In genomic region chr13:41760484-41760883, GRCm38 (mm10) we compare ENCODE assay signal across 12 mouse cellular contexts.
DNase-seq lines count a peak whose midpoint lies in the region; ATAC-seq and TF ChIP-seq lines count a peak whose summit lies in the region.
"Had no signal": no experiment of that assay in that cellular context is flagged by ENCODE, and none has a peak within 500 bp of the region (broad histone marks: within the 10 kb centered on the region; RNA-seq: fewer than 3 reads in every experiment).

No protein-coding gene starts in this region.

- no peak for DNase-seq in forebrain, embryonic 10.5 days (ENCODE audit: extremely low spot score, low spot score)
- peak; percentile 65 for DNase-seq in CH12.LX (ENCODE audit: extremely low read depth)
- DNase-seq in cerebellum, adult 9-10 months = peak; percentile 35
- DNase-seq in gastrocnemius, postnatal 25 days = peak; percentile 69
- DNase-seq in natural killer cell, adult 2 months (ENCODE audit: low spot score in 2 of 2) = no peak
- no peak for DNase-seq in lung, postnatal 0 days (ENCODE audit: low spot score)
- no peak for DNase-seq in right cerebral cortex, postnatal 14 days
- DNase-seq: kidney, adult 18-20 months; lung, adult 18-20 months had no signal

- ATAC-seq in forebrain, embryonic 13.5 days = no peak
- ATAC-seq in lung, postnatal 0 days = no peak

- in situ Hi-C loops in CH12.LX (cut with MboI; ENCODE audit: low pct_ligation_motif_present, low pct_unique_long_range_greater_than_20kb, low sequenced_read_pairs) = loop anchor here (10.0 kb wide), 1 partner anchor 124 kb away; no protein-coding TSS in a partner anchor

- H3K9me3 ChIP-seq in forebrain, embryonic 10.5 days = no peaks in the 10 kb centered on the region
- H3K9me3 ChIP-seq in forebrain, embryonic 13.5 days (replicated peaks) = 0 out of 2 replicates have a peak, but pooled peaks cover 4% of the 10 kb centered on the region
- H3K9me3 ChIP-seq in CH12.LX (replicated peaks; ENCODE audit: low read length) = no peaks in the 10 kb centered on the region
- H3K9me3 ChIP-seq in lung, postnatal 0 days (ENCODE audit: low read length) = no peaks in the 10 kb centered on the region
- H3K9me3 ChIP-seq: hindbrain, embryonic 15.5 days; limb, embryonic 12.5 days had no signal

- no peak for TF ChIP-seq CTCF in CH12.LX (conservative IDR thresholded peaks at IDR 0.05 in 1 of 2, IDR thresholded peaks at IDR 0.05 in 1 of 2; ENCODE audit: low read depth in 2 of 2, low read length in 2 of 2)
- TF ChIP-seq CTCF in lung, postnatal 0 days (IDR thresholded peaks at IDR 0.05) = no peak

- no peak for TF ChIP-seq RAD21 in CH12.LX (IDR thresholded peaks at IDR 0.05; ENCODE audit: low read depth, low read length)

- H3K4me2 ChIP-seq in forebrain, embryonic 13.5 days = no peak overlapping the region
- peak overlapping the region; percentile 7 for H3K4me2 ChIP-seq in CH12.LX (ENCODE audit: insufficient read depth, low read depth, poor library complexity, severe bottlenecking)
- no peak overlapping the region for H3K4me2 ChIP-seq in lung, postnatal 0 days (replicated peaks; ENCODE audit: low read depth, low read length)
- H3K4me2 ChIP-seq: hindbrain, embryonic 15.5 days; limb, embryonic 12.5 days had no signal

- no peaks in the 10 kb centered on the region for H3K36me3 ChIP-seq in forebrain, embryonic 10.5 days (replicated peaks)
- H3K36me3 ChIP-seq in forebrain, embryonic 13.5 days (ENCODE audit: poor library complexity, severe bottlenecking) = no peaks in the 10 kb centered on the region
- no peaks in the 10 kb centered on the region for H3K36me3 ChIP-seq in CH12.LX (replicated peaks in 1 of 2; ENCODE audit: control insufficient read depth in 1 of 2, insufficient read depth in 1 of 2, low read length in 1 of 2)
- H3K36me3 ChIP-seq in lung, postnatal 0 days (ENCODE audit: insufficient read depth, low read length) = no peaks in the 10 kb centered on the region
- H3K36me3 ChIP-seq: hindbrain, embryonic 15.5 days; limb, embryonic 12.5 days had no signal

- peak; percentile 85 for TF ChIP-seq EP300 in CH12.LX (IDR thresholded peaks at IDR 0.05; ENCODE audit: low read length)
- no peak for TF ChIP-seq EP300 in lung, postnatal 0 days (IDR thresholded peaks at IDR 0.05)

- no peak overlapping the region for H3K4me3 ChIP-seq in forebrain, embryonic 10.5 days
- no peak overlapping the region for H3K4me3 ChIP-seq in forebrain, embryonic 13.5 days
- H3K4me3 ChIP-seq in CH12.LX (replicated peaks in 1 of 3; ENCODE audit: low read depth in 2 of 3, low read length in 2 of 3, poor library complexity in 1 of 3) = no peak overlapping the region
- H3K4me3 ChIP-seq in lung, postnatal 0 days (ENCODE audit: low read depth, low read length) = no peak overlapping the region
- H3K4me3 ChIP-seq: hindbrain, embryonic 15.5 days; limb, embryonic 12.5 days had no signal

- WGBS in forebrain, embryonic 10.5 days = 39% methylated on average over 10 of the region's 10 CpGs
- WGBS in forebrain, embryonic 13.5 days = 27% methylated on average over 10 of the region's 10 CpGs
- WGBS in lung, postnatal 0 days = 54% methylated on average over 10 of the region's 10 CpGs

- H3K27me3 ChIP-seq in forebrain, embryonic 10.5 days (ENCODE audit: poor library complexity, severe bottlenecking) = peaks cover 8% of the 10 kb centered on the region
- no peaks in the 10 kb centered on the region for H3K27me3 ChIP-seq in forebrain, embryonic 13.5 days
- H3K27me3 ChIP-seq in CH12.LX (replicated peaks) = no peaks in the 10 kb centered on the region
- H3K27me3 ChIP-seq in lung, postnatal 0 days (replicated peaks; ENCODE audit: insufficient read depth, low read length) = no peaks in the 10 kb centered on the region
- H3K27me3 ChIP-seq: hindbrain, embryonic 15.5 days; limb, embryonic 12.5 days had no signal

- H3K27ac ChIP-seq in forebrain, embryonic 10.5 days = 0 out of 2 replicates have a peak overlapping the region, but pooled peaks have one; percentile 44
- no peak overlapping the region for H3K27ac ChIP-seq in forebrain, embryonic 13.5 days
- H3K27ac ChIP-seq in CH12.LX (ENCODE audit: insufficient read depth, low read depth) = no peak overlapping the region; the same call in 1 of the 2 replicates
- no peak overlapping the region for H3K27ac ChIP-seq in lung, postnatal 0 days (ENCODE audit: low read length)
- H3K27ac ChIP-seq: hindbrain, embryonic 15.5 days; limb, embryonic 12.5 days had no signal

- dilution Hi-C loops in CH12.LX (cut with MboI; ENCODE audit: extremely low pct_ligation_motif_present, extremely low pct_unique_long_range_greater_than_20kb, low sequenced_read_pairs) = no loop called here

- no peak overlapping the region for H3K9ac ChIP-seq in forebrain, embryonic 13.5 days
- H3K9ac ChIP-seq in CH12.LX (ENCODE audit: insufficient read depth, low read depth) = no peak overlapping the region
- H3K9ac ChIP-seq in lung, postnatal 0 days (replicated peaks; ENCODE audit: low read depth) = no peak overlapping the region
- H3K9ac ChIP-seq: hindbrain, embryonic 15.5 days; limb, embryonic 12.5 days had no signal

- TF ChIP-seq POLR2A in CH12.LX (IDR thresholded peaks at IDR 0.05; ENCODE audit: low read depth, low read length) = no peak

- no peaks in the 10 kb centered on the region for H3K79me2 ChIP-seq in CH12.LX (replicated peaks; ENCODE audit: control insufficient read depth, extremely low read depth, insufficient read depth, poor library complexity, severe bottlenecking)

- H3K4me1 ChIP-seq in forebrain, embryonic 10.5 days = peaks cover 21% of the 10 kb centered on the region
- peaks cover 24% of the 10 kb centered on the region for H3K4me1 ChIP-seq in forebrain, embryonic 13.5 days
- H3K4me1 ChIP-seq in CH12.LX (ENCODE audit: control insufficient read depth in 1 of 2, insufficient read depth in 2 of 2) = peaks cover 18 to 47% of the 10 kb centered on the region in 2 experiments
- no peaks in the 10 kb centered on the region for H3K4me1 ChIP-seq in lung, postnatal 0 days (ENCODE audit: insufficient read depth, low read depth, low read length)

TF ChIP-seq in CH12.LX, 34 proteins besides CTCF, POLR2A, EP300 and RAD21:
- TF ChIP-seq MYC (IDR thresholded peaks at IDR 0.05; ENCODE audit: low read depth, low read length) = peak; percentile 57; the same call in 1 of the 2 replicates
- TF ChIP-seq CHD2 (IDR thresholded peaks at IDR 0.05; ENCODE audit: low read length) = no peak; the same call in 1 of the 2 replicates
- no peak for TF ChIP-seq ZMIZ1 (IDR thresholded peaks at IDR 0.05; ENCODE audit: low read depth, low read length)
- TF ChIP-seq HCFC1 (IDR thresholded peaks at IDR 0.05; ENCODE audit: low read depth, low read length) = no peak
- TF ChIP-seq NRF1 (IDR thresholded peaks at IDR 0.05; ENCODE audit: low read depth, low read length) = peak; percentile 22; the same call in 1 of the 2 replicates
- no peak for TF ChIP-seq USF2 (conservative IDR thresholded peaks at IDR 0.05; ENCODE audit: low read depth, low read length)
- no peak for TF ChIP-seq MXI1 (IDR thresholded peaks at IDR 0.05; ENCODE audit: low read depth, low read length)
- peak; percentile 92 for TF ChIP-seq MEF2A (IDR thresholded peaks at IDR 0.05; ENCODE audit: borderline replicate concordance, low read depth, low read length)
- no peak for TF ChIP-seq PAX5 (IDR thresholded peaks at IDR 0.05; ENCODE audit: low read length)
- TF ChIP-seq MAFK (IDR thresholded peaks at IDR 0.05; ENCODE audit: insufficient replicate concordance, low read length) = 0 out of 2 replicates have a peak, but pooled peaks have one; percentile 25
- no peak for TF ChIP-seq GABPA (IDR thresholded peaks at IDR 0.05; ENCODE audit: insufficient replicate concordance, low read depth, low read length)
- TF ChIP-seq IRF4 (IDR thresholded peaks at IDR 0.05; ENCODE audit: low read depth, low read length) = peak; percentile 68; the same call in 1 of the 2 replicates
- no peak for TF ChIP-seq TBP (conservative IDR thresholded peaks at IDR 0.05; ENCODE audit: low read depth, low read length)
- 0 out of 2 replicates have a peak, but pooled peaks have one; percentile 50 for TF ChIP-seq SIN3A (IDR thresholded peaks at IDR 0.05; ENCODE audit: low read length)
- peak; percentile 49; the same call in 1 of the 2 replicates for TF ChIP-seq BHLHE40 (IDR thresholded peaks at IDR 0.05; ENCODE audit: low read depth, low read length)
- TF ChIP-seq SMC3 (IDR thresholded peaks at IDR 0.05; ENCODE audit: low read depth, low read length) = peak; percentile 23; the same call in 1 of the 2 replicates
- TF ChIP-seq TCF12 (IDR thresholded peaks at IDR 0.05; ENCODE audit: low read depth, low read length) = peak; percentile 73
- TF ChIP-seq JUN (IDR thresholded peaks at IDR 0.05; ENCODE audit: insufficient read depth, low read depth, low read length) = no peak
- TF ChIP-seq MAZ (IDR thresholded peaks at IDR 0.05; ENCODE audit: low read depth, low read length) = no peak
- no peak for TF ChIP-seq USF1 (IDR thresholded peaks at IDR 0.05; ENCODE audit: low read depth, low read length)
- peak; percentile 60; the same call in 1 of the 2 replicates for TF ChIP-seq UBTF (IDR thresholded peaks at IDR 0.05; ENCODE audit: low read depth, low read length)
- peak; percentile 74 for TF ChIP-seq ETS1 (conservative IDR thresholded peaks at IDR 0.05; ENCODE audit: low read depth, low read length)
- TF ChIP-seq ZKSCAN1 (IDR thresholded peaks at IDR 0.05; ENCODE audit: borderline replicate concordance, low read depth, low read length) = no peak
- no peak for TF ChIP-seq MAX (IDR thresholded peaks at IDR 0.05; ENCODE audit: low read length)

Comparison
In these comparisons a context has a peak if more than half of its experiments do, and no peak if none do; other contexts are left out.
1. DNase-seq: peak in CH12.LX (single experiment), cerebellum, adult 9-10 months (single experiment) and gastrocnemius, postnatal 25 days (single experiment); none in forebrain, embryonic 10.5 days (single experiment), natural killer cell, adult 2 months (0 of 2), lung, postnatal 0 days (single experiment) and right cerebral cortex, postnatal 14 days (single experiment).